Mouse (Mus musculus) limb, embryonic 11.5 days (tissue): ENCODE results near the gene BC055324. TPM values are rescaled to one million over a fixed set of nuclear protein-coding genes. Genes with fewer than 3 reads are reported as not detected.
A peak's percentile ranks its signal among the peaks of the same experiment; 100 is the strongest.
"Not testable (repeated sequence)": the region's sequence is repeated elsewhere in the genome, so short reads cannot be mapped to it uniquely, and the experiment has no call there.

Experiments used
- ATAC-seq: fragments of 200-750 bp; cut with Nextera tagmentation; 2 replicates; pipeline ENCODE4 v1.8.0; 2017; ENCODE audit warnings: low read depth; ENCODE audit not compliant: insufficient number of reproducible peaks, low FRiP score, low TSS enrichment
- DNase-seq: peaks from one replicate; pipeline ENCODE4 v3.0.0-alpha.2; 2015; ENCODE audit warnings: low spot score
- H3K27ac ChIP-seq: fragments of 300-500 bp; sonication (generic); replicated peaks from 2 replicates; pipeline ENCODE4 v1.5.1; 2014; ENCODE audit warnings: low read depth, mild to moderate bottlenecking, low read length
- H3K27me3 ChIP-seq: fragments of 300-500 bp; sonication (generic); 2 replicates; pipeline ENCODE4 v1.6.1; 2014; ENCODE audit warnings: mild to moderate bottlenecking, low read length, mixed read lengths; ENCODE audit not compliant: control insufficient read depth, insufficient read depth
- H3K36me3 ChIP-seq: fragments of 300-500 bp; sonication (generic); 2 replicates; pipeline ENCODE4 v1.6.1; 2014; ENCODE audit warnings: mild to moderate bottlenecking, low read length, moderate library complexity, mixed read lengths; ENCODE audit not compliant: control insufficient read depth, insufficient read depth
- H3K4me1 ChIP-seq: fragments of 300-500 bp; sonication (generic); 2 replicates; pipeline ENCODE4 v1.6.1; 2014; ENCODE audit warnings: low read length, mixed read lengths; ENCODE audit not compliant: control insufficient read depth, insufficient read depth
- H3K4me2 ChIP-seq: fragments of 300-500 bp; sonication (generic); 2 replicates; pipeline ENCODE4 v1.6.1; 2014; ENCODE audit warnings: low read depth, mild to moderate bottlenecking, moderate library complexity; ENCODE audit not compliant: severe bottlenecking
- H3K4me3 ChIP-seq: fragments of 300-500 bp; sonication (generic); 2 replicates; pipeline ENCODE4 v1.5.1; 2014; ENCODE audit warnings: low read depth, low read length
- H3K9ac ChIP-seq: fragments of 300-500 bp; sonication (generic); 2 replicates; pipeline ENCODE4 v1.6.1; 2014; ENCODE audit warnings: mild to moderate bottlenecking, low read length
- H3K9me3 ChIP-seq: fragments of 300-500 bp; sonication (generic); 2 replicates; pipeline ENCODE4 v1.6.1; 2016; ENCODE audit warnings: low read length; ENCODE audit not compliant: control insufficient read depth
- WGBS: fragments of 180-500 bp; shearing (Covaris S2); extraction: QIAGEN DNeasy Blood & Tissue Kit; methylation state at CpG from one replicate; pipeline ENCODE4 v1.1.7; 2014; 5-methylcytosine and 5-hydroxymethylcytosine counted together
- polyA plus RNA-seq: library from polyadenylated mRNA; unstranded; fragments of >200 nt; fragmentation: Nextera tagmentation; extraction: Ambion mirVana; gene quantifications from 2 replicates; pipeline ENCODE4 v1.2.1, GENCODE M21; 2014

The BC055324 gene
- 45.2 and 47.9 TPM in 2 replicates for polyA plus RNA-seq

DNA sequence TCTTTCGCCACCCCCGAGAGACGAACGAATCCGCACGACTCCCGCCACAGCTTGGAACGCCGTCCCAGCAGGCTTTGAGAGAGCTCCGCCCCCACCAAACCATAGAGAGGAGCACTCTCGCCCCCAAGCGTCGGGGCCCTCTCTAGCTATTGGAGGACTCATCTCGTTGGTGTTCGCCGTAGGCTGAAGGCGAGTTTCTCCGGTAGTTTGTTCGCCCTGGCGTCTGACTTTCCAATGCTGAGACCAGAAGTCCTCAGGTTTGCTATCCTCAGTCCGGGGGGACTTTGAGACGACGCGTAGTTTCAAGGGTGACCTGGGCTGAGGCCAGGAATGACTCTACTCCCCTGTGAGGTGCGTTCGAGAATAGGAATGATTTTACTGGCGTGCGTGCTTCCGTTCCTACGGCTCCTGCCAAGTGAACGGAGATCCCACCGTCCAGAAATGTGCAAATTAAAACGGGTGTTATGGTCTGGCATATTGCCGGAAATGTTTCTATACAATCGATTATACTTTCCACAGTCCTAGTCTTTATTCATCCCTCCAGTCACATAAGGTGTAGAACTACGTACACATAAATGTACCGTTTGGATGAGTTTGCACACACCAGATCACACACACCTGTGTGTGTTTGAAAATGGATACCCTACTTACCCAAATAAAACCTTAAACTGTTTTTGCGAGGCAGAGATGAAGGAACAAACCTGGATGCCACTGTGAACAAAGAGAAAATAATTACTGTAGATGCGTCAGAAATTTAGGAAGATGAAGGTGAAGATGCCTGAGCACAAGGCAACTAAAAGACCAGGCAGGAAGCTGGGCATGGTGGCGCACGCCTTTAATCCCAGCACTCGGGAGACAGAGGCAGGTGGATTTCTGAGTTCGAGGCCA lies at the start of gene BC055324, which contains the start of gene Mettl18:
BC055324 (minus strand) TSS at position 76 of the 888 bp plus-strand sequence.
Mettl18 (plus strand) TSS at position 169 of the 888 bp plus-strand sequence.
- WGBS = 4% methylated on average over 43 of the region's 43 CpGs
- H3K9ac ChIP-seq = peak within 1 kb of the TSS; percentile 77

DNA sequence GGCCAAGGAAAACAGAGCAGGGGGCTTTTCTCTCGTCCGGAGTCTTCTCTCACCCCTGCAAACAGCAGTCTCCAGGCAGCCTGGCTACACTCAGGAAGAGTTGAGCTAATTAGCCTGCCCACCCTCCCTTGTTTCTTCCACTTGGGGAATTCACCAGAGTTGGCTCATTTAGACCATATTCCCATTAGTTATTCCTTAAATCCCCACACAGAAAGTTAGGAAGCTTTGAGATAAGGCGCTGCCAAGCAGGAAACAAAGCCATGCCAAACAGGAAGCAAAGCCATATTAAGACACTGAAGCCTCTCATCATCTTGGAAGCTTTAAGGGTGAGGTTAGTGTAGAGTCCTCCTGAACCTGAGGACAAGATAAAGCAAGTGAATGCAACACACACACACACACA lies 49.0 kb upstream of the BC055324 start:
- DNase-seq (no peak), ATAC-seq (no peak)
- Histone ChIP-seq H3K27ac (no peak overlapping the region), H3K36me3 (no peaks in the 10 kb centered on the region), H3K9me3 (no peaks in the 10 kb centered on the region), H3K9ac (no peak overlapping the region), H3K4me1 (no peaks in the 10 kb centered on the region), H3K4me3 (no peak overlapping the region), H3K4me2 (no peak overlapping the region), H3K27me3 (no peaks in the 10 kb centered on the region)
- WGBS = 64% methylated on average over 3 of the region's 3 CpGs

More for the DNA sequence above, at the start of gene BC055324, which contains the start of gene Mettl18:
- ATAC-seq (peak; percentile 97), DNase-seq (peak; percentile 96)
- Histone ChIP-seq H3K4me2 (peak within 1 kb of the TSS; percentile 55), H3K36me3 (no peaks in the 10 kb centered on the region), H3K27ac (no peak within 1 kb of the TSS), H3K4me1 (0 out of 2 replicates have a peak, but pooled peaks cover 3% of the 10 kb centered on the region), H3K4me3 (peak within 1 kb of the TSS; percentile 77), H3K9me3 (no peaks in the 10 kb centered on the region), H3K27me3 (no peaks in the 10 kb centered on the region)

DNA sequence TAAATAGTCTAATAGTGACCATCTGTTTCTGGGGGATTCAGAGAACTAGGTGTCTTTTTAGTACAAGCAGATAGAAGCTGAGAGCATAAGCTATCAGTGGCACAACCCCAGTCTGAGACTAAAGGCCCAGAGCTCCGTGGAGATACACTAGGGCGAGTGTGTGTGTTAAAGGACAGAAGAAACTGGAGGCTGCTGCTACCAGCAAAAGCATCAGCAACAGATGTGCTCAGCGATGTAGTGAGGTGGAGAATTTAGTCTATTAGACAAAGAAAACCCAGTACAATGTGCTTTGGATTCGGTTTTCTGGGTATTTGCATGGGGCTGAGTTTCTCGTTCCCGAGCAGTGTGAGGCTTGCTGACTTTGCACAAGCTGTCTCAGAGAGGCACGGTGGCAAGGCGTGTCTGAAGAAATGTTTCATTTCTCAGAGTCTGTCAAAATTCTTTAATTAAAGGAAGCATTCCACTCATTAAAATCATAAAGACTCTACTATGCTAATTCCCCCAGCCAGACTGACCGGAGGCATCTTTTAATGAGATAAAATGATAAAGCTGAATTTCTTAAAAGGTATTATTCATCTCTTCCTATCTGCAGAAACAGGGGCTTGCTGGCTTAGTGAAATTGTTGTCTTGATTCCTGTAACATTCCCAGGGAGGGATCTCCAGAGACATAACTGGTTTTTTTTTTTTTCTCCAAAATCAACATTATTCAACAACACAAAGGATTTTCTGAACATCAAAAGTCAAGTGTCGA lies 46.0 kb upstream of the BC055324 start:
- no peak for ATAC-seq

DNA sequence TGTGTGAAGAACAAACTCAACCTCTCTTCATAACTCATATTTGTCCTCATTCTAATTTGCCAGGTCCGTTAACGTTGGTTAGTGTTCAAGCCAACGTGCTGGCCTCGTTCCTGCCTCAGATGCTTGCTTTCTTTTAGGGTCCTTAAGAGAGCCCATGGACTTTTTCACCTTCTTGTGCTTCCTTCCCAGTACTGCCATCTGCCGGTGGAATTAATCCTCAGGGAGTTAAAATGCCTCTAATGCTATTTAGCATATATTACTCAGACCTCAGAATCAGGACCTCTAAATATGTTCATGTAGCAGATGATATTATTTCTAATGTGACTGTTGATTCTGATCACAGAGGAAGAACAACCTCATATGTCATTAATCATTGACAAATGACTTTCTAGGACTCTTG lies 32.8 kb upstream of the BC055324 start:
- Histone ChIP-seq H3K36me3 (no peaks in the 10 kb centered on the region), H3K27me3 (no peaks in the 10 kb centered on the region), H3K9me3 (no peaks in the 10 kb centered on the region), H3K9ac (no peak overlapping the region), H3K4me1 (no peaks in the 10 kb centered on the region), H3K4me2 (no peak overlapping the region), H3K4me3 (no peak overlapping the region), H3K27ac (no peak overlapping the region)
- 56% methylated on average over 5 of the region's 5 CpGs for WGBS
- ATAC-seq (no peak), DNase-seq (no peak)

More for the DNA sequence above, 46.0 kb upstream of the BC055324 start:
- H3K9ac ChIP-seq = no peak overlapping the region
- no peaks in the 10 kb centered on the region for H3K36me3 ChIP-seq
- H3K4me1 ChIP-seq = no peaks in the 10 kb centered on the region
- no peak overlapping the region for H3K4me3 ChIP-seq
- DNase-seq = no peak
- WGBS = 86% methylated on average over 10 of the region's 10 CpGs
- H3K4me2 ChIP-seq = no peak overlapping the region
- no peaks in the 10 kb centered on the region for H3K27me3 ChIP-seq
- no peaks in the 10 kb centered on the region for H3K9me3 ChIP-seq
- H3K27ac ChIP-seq = no peak overlapping the region

DNA sequence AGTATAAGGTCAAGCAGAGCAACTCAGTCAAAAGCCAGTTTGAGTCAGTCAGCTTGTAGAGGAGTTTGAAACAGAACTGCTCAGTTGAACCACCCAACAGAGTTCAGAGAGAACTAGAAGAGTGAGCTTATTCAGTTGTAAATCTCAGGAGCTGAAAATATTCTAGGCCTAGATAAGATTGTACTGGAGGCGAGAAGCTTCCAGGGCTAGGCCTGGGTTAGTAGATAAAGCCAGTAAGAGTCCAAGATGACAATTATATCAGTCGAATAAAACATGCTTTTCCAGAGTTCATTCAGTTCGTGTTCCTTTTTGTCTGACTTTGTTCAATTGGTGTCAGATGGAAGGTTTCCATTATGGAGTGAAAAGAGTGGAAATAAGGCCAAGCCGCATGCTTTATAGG lies 31.1 kb upstream of the BC055324 start:
- Histone ChIP-seq H3K9ac (no peak overlapping the region), H3K27me3 (no peaks in the 10 kb centered on the region), H3K36me3 (no peaks in the 10 kb centered on the region), H3K9me3 (no peaks in the 10 kb centered on the region), H3K4me3 (no peak overlapping the region), H3K27ac (no peak overlapping the region), H3K4me1 (no peaks in the 10 kb centered on the region), H3K4me2 (no peak overlapping the region)
- ATAC-seq (no peak), DNase-seq (no peak)
- 92% methylated on average over 4 of the region's 4 CpGs for WGBS

DNA sequence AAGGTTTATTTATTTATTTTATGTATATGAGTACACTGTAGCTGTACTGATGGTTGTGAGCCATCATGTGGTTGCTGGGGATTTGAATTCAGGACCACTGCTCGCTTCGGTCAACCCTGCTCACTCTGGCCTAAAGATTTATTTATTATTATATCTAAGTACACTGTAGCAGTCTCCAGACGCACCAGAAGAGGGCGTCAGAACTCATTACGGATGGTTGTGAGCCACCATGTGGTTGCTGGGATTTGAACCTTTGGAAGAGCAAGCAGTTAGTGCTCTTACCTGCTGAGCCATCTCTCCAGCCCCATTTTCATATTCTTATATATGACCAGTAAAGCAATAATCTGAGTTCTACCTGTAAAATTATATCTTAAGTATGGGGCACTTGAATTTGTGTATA lies 27.5 kb upstream of the BC055324 start:
- ATAC-seq, H3K4me2 ChIP-seq: not testable (repeated sequence)
- 79% methylated on average over 5 of the region's 5 CpGs for WGBS

DNA sequence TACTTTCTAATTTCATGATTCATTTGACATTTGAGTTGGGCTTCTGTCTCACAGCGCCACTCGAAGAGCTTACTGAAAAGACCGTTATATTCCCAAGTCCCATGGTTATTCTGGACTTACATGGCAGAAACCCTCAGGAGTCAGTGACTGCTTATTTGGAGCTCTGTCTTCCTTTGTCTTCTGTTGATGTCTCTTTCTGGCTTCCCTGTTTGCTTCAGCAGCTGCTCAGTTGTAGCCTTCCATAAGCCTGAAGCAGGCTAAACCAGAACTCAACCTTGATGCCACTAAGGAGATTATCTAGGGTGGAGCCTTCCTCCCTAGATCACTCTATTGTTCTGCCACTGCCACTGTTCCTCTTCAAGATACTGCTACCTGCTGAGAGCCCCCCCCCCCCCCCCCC lies 26.1 kb upstream of the BC055324 start:
- not testable (repeated sequence) for H3K27me3 ChIP-seq, H3K9ac ChIP-seq, H3K4me3 ChIP-seq, H3K4me2 ChIP-seq, DNase-seq, H3K27ac ChIP-seq, H3K9me3 ChIP-seq, ATAC-seq, H3K4me1 ChIP-seq, H3K36me3 ChIP-seq
- WGBS = 88% methylated on average over 3 of the region's 3 CpGs

More for the DNA sequence above, 27.5 kb upstream of the BC055324 start:
- not testable (repeated sequence) for H3K27me3 ChIP-seq, H3K27ac ChIP-seq, H3K36me3 ChIP-seq, H3K9me3 ChIP-seq, H3K4me3 ChIP-seq, DNase-seq, H3K9ac ChIP-seq, H3K4me1 ChIP-seq

DNA sequence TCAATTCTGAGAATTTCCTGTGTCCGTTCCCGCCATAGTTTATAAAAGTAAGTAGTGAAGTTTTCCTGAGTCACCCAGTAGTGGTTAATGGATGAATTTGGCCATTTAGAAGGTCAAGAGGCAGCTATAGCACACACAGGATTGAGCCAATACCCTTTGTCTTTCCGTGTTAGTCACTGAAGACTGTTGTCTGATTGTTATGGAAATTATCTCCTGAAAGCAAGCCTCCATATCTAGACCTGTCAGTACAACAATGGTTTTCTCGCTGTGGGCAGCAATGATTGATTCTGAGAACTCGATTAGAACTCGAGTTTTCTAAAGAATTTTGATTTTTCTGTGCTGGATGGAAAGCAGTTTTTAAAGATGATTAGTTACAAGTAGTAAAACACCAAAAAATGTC lies 25.2 kb upstream of the BC055324 start:
- Histone ChIP-seq H3K27me3 (no peaks in the 10 kb centered on the region), H3K4me1 (no peaks in the 10 kb centered on the region), H3K9me3 (no peaks in the 10 kb centered on the region), H3K4me2 (no peak overlapping the region), H3K4me3 (no peak overlapping the region), H3K27ac (no peak overlapping the region), H3K36me3 (no peaks in the 10 kb centered on the region), H3K9ac (no peak overlapping the region)
- no peak for DNase-seq
- WGBS = 76% methylated on average over 6 of the region's 6 CpGs
- ATAC-seq = no peak
